Mouse (Mus musculus) heart, embryonic 12.5 days (tissue): ENCODE data around the gene Tfeb. TPM values are rescaled to one million over a fixed set of nuclear protein-coding genes. Genes with fewer than 3 reads are reported as not detected.

Source experiments
- ATAC-seq: fragments of 200-750 bp; cut with Nextera tagmentation; 2 replicates; pipeline ENCODE4 v1.8.0; 2017; ENCODE audit warnings: moderate TSS enrichment, moderate library complexity; ENCODE audit not compliant: insufficient number of reproducible peaks, low FRiP score
- H3K27ac ChIP-seq: fragments of 300-500 bp; sonication (generic); 2 replicates; pipeline ENCODE4 v1.5.1; 2016; ENCODE audit warnings: mild to moderate bottlenecking, moderate library complexity; ENCODE audit not compliant: poor library complexity, severe bottlenecking
- H3K27me3 ChIP-seq: fragments of 300-500 bp; sonication (generic); replicated peaks from 2 replicates; pipeline ENCODE4 v1.6.1; 2016; ENCODE audit warnings: mild to moderate bottlenecking, moderate library complexity
- H3K36me3 ChIP-seq: fragments of 300-500 bp; sonication (generic); 2 replicates; pipeline ENCODE4 v1.6.1; 2016; ENCODE audit warnings: mild to moderate bottlenecking, moderate library complexity
- H3K4me1 ChIP-seq: fragments of 300-500 bp; sonication (generic); replicated peaks from 2 replicates; pipeline ENCODE4 v1.6.1; 2016; ENCODE audit warnings: mild to moderate bottlenecking
- H3K4me2 ChIP-seq: fragments of 300-500 bp; sonication (generic); 2 replicates; pipeline ENCODE4 v1.6.1; 2016; ENCODE audit warnings: mild to moderate bottlenecking, moderate library complexity
- H3K4me3 ChIP-seq: fragments of 300-500 bp; sonication (generic); 2 replicates; pipeline ENCODE4 v1.5.1; 2016; ENCODE audit warnings: mild to moderate bottlenecking
- H3K9ac ChIP-seq: fragments of 300-500 bp; sonication (generic); 2 replicates; pipeline ENCODE4 v1.6.1; 2016; ENCODE audit warnings: mild to moderate bottlenecking, moderate library complexity
- H3K9me3 ChIP-seq: fragments of 300-500 bp; sonication (generic); replicated peaks from 2 replicates; pipeline ENCODE4 v1.6.1; 2016; ENCODE audit warnings: mild to moderate bottlenecking, moderate library complexity
- WGBS: fragments of 180-500 bp; shearing (Covaris S2); methylation state at CpG from one replicate; pipeline ENCODE4 v1.1.7; 2016; 5-methylcytosine and 5-hydroxymethylcytosine counted together
- polyA plus RNA-seq: library from polyadenylated mRNA; unstranded; fragments of >200 nt; fragmentation: Nextera tagmentation; extraction: Ambion mirVana; gene quantifications from 2 replicates; pipeline ENCODE4 v1.2.1, GENCODE M21; 2016

Gene Tfeb
- polyA plus RNA-seq, 1 experiment from 2014 or later = 22.7 TPM

- peak overlapping the region; percentile 76 for H3K27ac ChIP-seq
- H3K4me2 ChIP-seq = no peak overlapping the region
- H3K36me3 ChIP-seq = peaks cover 10% of the 10 kb centered on the region
- peaks cover 5% of the 10 kb centered on the region; the same call in 1 of the 2 replicates for H3K9me3 ChIP-seq
- no peak for ATAC-seq
- H3K27me3 ChIP-seq = no peaks in the 10 kb centered on the region
- peaks cover 58% of the 10 kb centered on the region for H3K4me1 ChIP-seq
- whole genome bisulfite sequencing = 20% methylated on average over 6 of the region's 6 CpGs
- no peak overlapping the region for H3K4me3 ChIP-seq
- 0 out of 2 replicates have a peak overlapping the region, but pooled peaks have one; percentile 14 for H3K9ac ChIP-seq
Measured at GRCm38 (mm10) chr17:47756366-47756765, 19.5 kb downstream of the Tfeb start.

DNA sequence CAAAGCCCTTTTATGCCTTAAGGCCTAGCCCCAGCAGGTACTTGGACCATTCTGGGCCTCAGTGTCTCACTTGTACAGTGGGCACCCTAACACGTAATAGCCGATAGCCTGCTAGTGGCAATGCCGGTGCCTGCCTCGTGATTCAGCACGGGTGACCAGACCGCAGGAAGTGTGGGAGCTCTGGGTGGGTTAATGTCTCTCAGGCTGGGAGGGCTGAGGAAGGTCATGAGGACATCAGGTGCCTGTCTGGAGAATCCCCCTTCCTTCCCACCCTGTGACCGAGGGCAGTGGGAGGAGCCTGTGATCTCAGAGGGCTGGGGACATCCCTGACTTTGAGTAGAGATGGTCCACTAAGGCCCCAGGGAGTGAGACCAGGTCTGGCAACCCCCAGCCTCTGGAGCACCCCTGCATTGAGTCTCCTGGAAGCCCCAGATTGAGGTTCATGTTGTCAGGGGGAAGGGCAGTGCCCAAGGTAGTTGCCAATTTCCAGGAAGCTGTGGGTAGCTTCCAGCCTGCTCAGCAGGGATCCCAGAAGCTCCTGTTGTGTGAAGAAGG lies 20.3 kb downstream of the Tfeb start:
- peaks cover 65% of the 10 kb centered on the region for H3K4me1 ChIP-seq

DNA sequence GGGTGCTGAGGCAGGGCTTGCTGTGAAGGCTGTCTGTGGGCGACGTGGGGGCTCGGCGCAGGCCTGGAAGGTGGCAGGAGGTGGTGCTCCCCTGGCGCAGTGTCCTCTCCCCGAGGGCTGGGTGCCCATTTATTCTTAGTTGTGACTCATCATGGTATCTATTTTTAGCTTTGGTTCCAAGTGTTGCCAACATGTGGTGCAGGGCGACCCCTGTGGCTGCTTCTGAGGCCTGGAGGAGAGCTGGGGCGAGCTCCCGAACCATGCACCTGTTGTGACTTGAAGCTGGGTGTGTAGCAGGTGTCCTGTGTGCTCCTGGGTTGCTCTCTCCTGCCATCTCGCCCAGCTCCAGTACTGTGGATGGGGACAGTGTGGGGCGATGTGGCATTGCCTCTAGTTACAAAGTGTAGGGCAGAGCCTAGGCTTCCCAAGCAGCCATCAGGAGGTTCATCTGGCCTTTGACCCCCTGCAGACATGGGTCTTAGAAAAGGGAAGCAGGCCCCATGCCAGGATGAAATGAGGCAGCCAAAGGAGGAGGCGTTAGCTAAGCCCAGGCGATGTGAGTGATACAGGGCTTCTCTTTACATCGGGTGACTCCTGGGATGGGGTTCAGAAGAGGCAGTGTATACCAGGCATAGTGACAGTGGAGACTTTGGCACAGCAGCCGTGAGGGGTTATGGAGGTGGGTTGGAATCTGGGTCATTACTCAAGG lies 23.0 kb downstream of the Tfeb start:
- H3K4me3 ChIP-seq = no peak overlapping the region
- peaks cover 66% of the 10 kb centered on the region for H3K4me1 ChIP-seq
- no peaks in the 10 kb centered on the region for H3K9me3 ChIP-seq
- ATAC-seq = 0 out of 2 replicates have a peak, but pooled peaks have one; percentile 5
- peak overlapping the region; percentile 53; the same call in 1 of the 2 replicates for H3K9ac ChIP-seq
- H3K4me2 ChIP-seq = peak overlapping the region; percentile 50
- no peaks in the 10 kb centered on the region for H3K27me3 ChIP-seq
- no peak overlapping the region for H3K27ac ChIP-seq
- H3K36me3 ChIP-seq = no peaks in the 10 kb centered on the region
- WGBS = 60% methylated on average over 15 of the region's 15 CpGs

More for the DNA sequence above, 20.3 kb downstream of the Tfeb start:
- H3K27me3 ChIP-seq = no peaks in the 10 kb centered on the region
- H3K36me3 ChIP-seq = peaks cover 2% of the 10 kb centered on the region; the same call in 1 of the 2 replicates
- no peaks in the 10 kb centered on the region for H3K9me3 ChIP-seq
- WGBS = 75% methylated on average over 7 of the region's 7 CpGs
- no peak overlapping the region for H3K4me3 ChIP-seq
- H3K27ac ChIP-seq = peak overlapping the region; percentile 76
- H3K4me2 ChIP-seq = no peak overlapping the region
- H3K9ac ChIP-seq = no peak overlapping the region
- ATAC-seq = no peak

GRCm38 (mm10) chr17:47762028-47762427 lies 25.2 kb downstream of the Tfeb start:
- Histone ChIP-seq H3K9ac (peak overlapping the region; percentile 61), H3K4me3 (no peak overlapping the region), H3K4me2 (no peak overlapping the region), H3K27ac (peak overlapping the region; percentile 93), H3K27me3 (no peaks in the 10 kb centered on the region), H3K36me3 (no peaks in the 10 kb centered on the region), H3K4me1 (peaks cover 55% of the 10 kb centered on the region), H3K9me3 (no peaks in the 10 kb centered on the region)
- WGBS = 68% methylated on average over 7 of the region's 7 CpGs
- ATAC-seq = no peak

- H3K4me1 ChIP-seq = peaks cover 51% of the 10 kb centered on the region
- H3K27ac ChIP-seq = peak overlapping the region; percentile 93
- ATAC-seq = peak; percentile 67
- H3K4me2 ChIP-seq = peak overlapping the region; percentile 26; the same call in 1 of the 2 replicates
- H3K27me3 ChIP-seq = no peaks in the 10 kb centered on the region
- no peaks in the 10 kb centered on the region for H3K9me3 ChIP-seq
- H3K9ac ChIP-seq = peak overlapping the region; percentile 61
- no peak overlapping the region for H3K4me3 ChIP-seq
- no peaks in the 10 kb centered on the region for H3K36me3 ChIP-seq
- 38% methylated on average over 13 of the region's 13 CpGs for WGBS
Measured at GRCm38 (mm10) chr17:47762518-47763340, 25.9 kb downstream of the Tfeb start.

GRCm38 (mm10) chr17:47765986-47766385 lies 29.2 kb downstream of the Tfeb start:
- 74% methylated on average over 4 of the region's 4 CpGs for WGBS
- peaks cover 49% of the 10 kb centered on the region for H3K4me1 ChIP-seq
- no peak overlapping the region for H3K4me2 ChIP-seq
- H3K4me3 ChIP-seq = no peak overlapping the region
- no peak overlapping the region for H3K9ac ChIP-seq
- H3K9me3 ChIP-seq = no peaks in the 10 kb centered on the region
- ATAC-seq = no peak
- no peaks in the 10 kb centered on the region for H3K27me3 ChIP-seq
- H3K36me3 ChIP-seq = no peaks in the 10 kb centered on the region
- H3K27ac ChIP-seq = no peak overlapping the region

DNA sequence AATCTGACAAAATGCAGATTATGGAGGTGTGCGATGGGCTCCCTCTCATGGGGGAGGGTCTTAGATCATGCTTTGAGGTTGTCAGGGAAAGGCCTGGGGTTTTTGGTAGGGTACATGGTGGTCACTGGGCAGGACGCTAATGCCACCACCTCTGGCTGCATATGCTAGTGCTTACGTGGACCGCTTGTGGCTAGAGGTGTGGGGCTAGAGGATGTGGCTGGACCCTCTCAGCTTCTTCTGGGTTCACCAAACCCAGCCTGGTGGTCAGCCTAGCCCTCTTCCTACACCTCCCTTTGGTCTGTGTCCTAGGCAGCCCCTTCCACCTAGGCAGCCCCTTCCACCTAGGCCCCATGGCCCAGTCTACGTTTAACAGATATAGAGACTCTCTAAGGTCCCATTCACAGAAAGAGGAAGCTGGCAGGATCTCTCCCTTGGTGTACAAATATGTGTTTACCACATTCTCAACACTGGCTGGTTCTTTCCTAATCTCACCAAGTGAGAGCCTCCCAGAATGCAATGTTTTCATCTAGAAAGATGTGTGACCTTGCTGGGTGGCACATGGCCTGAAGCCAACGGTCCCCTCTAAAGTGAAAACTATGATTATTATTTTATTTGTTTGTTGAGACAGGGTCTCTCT lies 29.7 kb downstream of the Tfeb start:
- Histone ChIP-seq H3K9ac (no peak overlapping the region), H3K4me1 (peaks cover 48% of the 10 kb centered on the region), H3K27ac (no peak overlapping the region), H3K27me3 (no peaks in the 10 kb centered on the region), H3K36me3 (no peaks in the 10 kb centered on the region), H3K9me3 (no peaks in the 10 kb centered on the region), H3K4me3 (no peak overlapping the region), H3K4me2 (no peak overlapping the region)
- 85% methylated on average over 6 of the region's 6 CpGs for WGBS
- ATAC-seq = no peak

GRCm38 (mm10) chr17:47767081-47767455 lies 30.2 kb downstream of the Tfeb start:
- H3K4me3 ChIP-seq = no peak overlapping the region
- no peak overlapping the region for H3K27ac ChIP-seq
- H3K9ac ChIP-seq = no peak overlapping the region
- H3K9me3 ChIP-seq = peaks cover 5% of the 10 kb centered on the region
- H3K36me3 ChIP-seq = no peaks in the 10 kb centered on the region
- WGBS = 74% methylated on average over 2 of the region's 2 CpGs
- no peak for ATAC-seq
- H3K4me1 ChIP-seq = peaks cover 43% of the 10 kb centered on the region
- no peaks in the 10 kb centered on the region for H3K27me3 ChIP-seq
- no peak overlapping the region for H3K4me2 ChIP-seq

GRCm38 (mm10) chr17:47767456-47768141 lies 30.8 kb downstream of the Tfeb start:
- Histone ChIP-seq H3K27me3 (no peaks in the 10 kb centered on the region), H3K4me2 (no peak overlapping the region)

DNA sequence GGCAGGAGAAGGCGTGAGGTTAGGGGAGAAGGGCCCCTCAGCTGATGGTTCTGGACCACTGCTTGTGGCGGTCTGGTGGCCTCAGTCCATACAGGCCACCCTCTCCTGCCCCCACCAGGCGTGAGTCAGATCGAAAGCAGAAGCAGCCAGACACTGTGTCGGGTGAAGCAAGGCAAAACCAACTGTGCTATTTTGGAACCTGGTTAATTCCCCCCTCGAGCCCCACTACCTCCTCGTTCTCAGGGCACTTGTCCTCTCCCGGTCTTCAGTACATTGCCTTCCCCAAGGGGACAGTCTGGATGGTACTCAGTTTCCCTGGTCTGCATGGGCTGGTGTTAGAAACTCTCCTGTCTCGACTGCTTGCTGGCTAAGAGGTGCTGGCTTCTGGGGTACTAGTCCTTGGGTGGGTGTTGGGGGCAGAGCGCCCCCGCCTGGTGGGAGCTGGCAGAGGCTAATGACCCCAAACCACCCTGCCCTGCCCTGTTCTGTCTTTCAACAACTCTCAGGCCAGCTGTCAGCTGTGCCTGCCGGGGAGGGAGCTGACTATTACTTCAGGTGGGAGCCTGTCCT lies 32.0 kb downstream of the Tfeb start:
- Histone ChIP-seq H3K9ac (peak overlapping the region; percentile 2; the same call in 1 of the 2 replicates), H3K4me2 (0 out of 2 replicates have a peak overlapping the region, but pooled peaks have one; percentile 8), H3K27me3 (no peaks in the 10 kb centered on the region), H3K27ac (no peak overlapping the region), H3K4me3 (no peak overlapping the region), H3K4me1 (peaks cover 26% of the 10 kb centered on the region), H3K9me3 (peaks cover 12% of the 10 kb centered on the region), H3K36me3 (no peaks in the 10 kb centered on the region)
- 31% methylated on average over 12 of the region's 12 CpGs for WGBS
- ATAC-seq = no peak

More at GRCm38 (mm10) chr17:47767456-47768141, 30.8 kb downstream of the Tfeb start:
- Histone ChIP-seq H3K36me3 (no peaks in the 10 kb centered on the region), H3K4me1 (peaks cover 38% of the 10 kb centered on the region), H3K9ac (no peak overlapping the region), H3K4me3 (no peak overlapping the region), H3K9me3 (peaks cover 10% of the 10 kb centered on the region), H3K27ac (no peak overlapping the region)
- ATAC-seq = no peak
- WGBS = 50% methylated on average over 14 of the region's 17 CpGs
